Mouse (Mus musculus): ENCODE measurements around the gene Ephb2. TPM values are rescaled to one million over a fixed set of nuclear protein-coding genes. Genes with fewer than 3 reads are reported as not detected.

The Ephb2 gene
- polyA plus RNA-seq, 1 experiment from 2014 or later: 33.7 TPM

DNA sequence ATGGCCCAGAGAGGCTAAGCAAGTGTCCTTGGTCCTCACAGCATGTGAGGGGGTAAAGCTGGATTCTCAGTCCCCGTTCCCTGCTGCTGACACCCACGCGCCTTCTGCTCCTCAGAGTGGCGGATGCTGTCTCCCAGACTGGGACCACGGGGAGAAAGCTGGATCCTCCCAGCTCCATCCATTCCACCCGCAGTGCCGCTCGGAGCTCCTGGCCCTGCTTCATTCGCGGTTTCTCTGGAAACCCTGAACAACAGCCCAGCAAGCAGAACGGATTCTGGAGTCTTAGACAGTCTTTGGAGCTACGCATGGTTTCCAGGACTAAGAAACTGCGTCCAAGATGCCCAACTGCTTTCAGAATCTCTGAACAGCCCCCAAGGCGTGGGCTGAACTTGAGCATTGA lies 93.9 kb downstream of the Ephb2 start:
- no peaks in the 10 kb centered on the region for H3K9me3 ChIP-seq (ENCODE audit: control insufficient read depth, low read length)
- no peak overlapping the region for H3K4me3 ChIP-seq (ENCODE audit: low read depth, low read length)
- WGBS: 53% methylated on average over 14 of the region's 14 CpGs
- DNase-seq (ENCODE audit: low spot score, missing footprints): no peak
- H3K9ac ChIP-seq (ENCODE audit: low read length): peak overlapping the region; percentile 44
- H3K27me3 ChIP-seq (ENCODE audit: control insufficient read depth, insufficient read depth, low read length): no peaks in the 10 kb centered on the region
- peaks cover 62% of the 10 kb centered on the region for H3K4me1 ChIP-seq (ENCODE audit: control insufficient read depth, insufficient read depth, low read length)
- H3K4me2 ChIP-seq: no peak overlapping the region
- no peak for ATAC-seq (ENCODE audit: low FRiP score)
- peak overlapping the region; percentile 57 for H3K27ac ChIP-seq (ENCODE audit: low read depth, low read length)
- H3K36me3 ChIP-seq (ENCODE audit: control insufficient read depth, insufficient read depth, low read length): no peaks in the 10 kb centered on the region

DNA sequence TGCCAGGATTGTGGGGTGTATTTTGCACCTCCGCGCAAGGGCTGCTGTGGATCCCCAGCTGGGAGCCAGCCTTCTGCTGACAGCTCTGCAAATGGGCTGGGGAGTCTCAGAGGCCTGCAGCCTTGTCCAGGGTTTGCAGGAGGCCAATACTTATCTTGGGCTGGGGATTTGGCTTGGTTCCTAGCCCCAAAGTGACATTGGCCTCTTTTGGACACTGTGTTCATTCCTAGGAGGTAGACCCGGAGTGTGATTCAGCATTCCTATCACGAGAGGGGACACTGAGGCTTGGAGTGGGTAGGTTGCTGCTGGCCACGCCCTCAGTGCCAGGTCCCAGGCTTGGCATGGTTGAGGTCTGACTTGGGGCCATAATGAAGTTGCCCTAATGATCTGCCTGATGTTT lies 94.8 kb downstream of the Ephb2 start:
- Histone ChIP-seq H3K4me1 (ENCODE audit: control insufficient read depth, insufficient read depth, low read length) (peaks cover 61% of the 10 kb centered on the region), H3K9me3 (ENCODE audit: control insufficient read depth, low read length) (no peaks in the 10 kb centered on the region), H3K4me2 (no peak overlapping the region), H3K36me3 (ENCODE audit: control insufficient read depth, insufficient read depth, low read length) (no peaks in the 10 kb centered on the region), H3K27ac (ENCODE audit: low read depth, low read length) (no peak overlapping the region), H3K9ac (ENCODE audit: low read length) (no peak overlapping the region), H3K4me3 (ENCODE audit: low read depth, low read length) (no peak overlapping the region), H3K27me3 (ENCODE audit: control insufficient read depth, insufficient read depth, low read length) (no peaks in the 10 kb centered on the region)
- 92% methylated on average over 5 of the region's 5 CpGs for WGBS
- ATAC-seq (ENCODE audit: low FRiP score): no peak
- DNase-seq (ENCODE audit: low spot score, missing footprints): no peak

DNA sequence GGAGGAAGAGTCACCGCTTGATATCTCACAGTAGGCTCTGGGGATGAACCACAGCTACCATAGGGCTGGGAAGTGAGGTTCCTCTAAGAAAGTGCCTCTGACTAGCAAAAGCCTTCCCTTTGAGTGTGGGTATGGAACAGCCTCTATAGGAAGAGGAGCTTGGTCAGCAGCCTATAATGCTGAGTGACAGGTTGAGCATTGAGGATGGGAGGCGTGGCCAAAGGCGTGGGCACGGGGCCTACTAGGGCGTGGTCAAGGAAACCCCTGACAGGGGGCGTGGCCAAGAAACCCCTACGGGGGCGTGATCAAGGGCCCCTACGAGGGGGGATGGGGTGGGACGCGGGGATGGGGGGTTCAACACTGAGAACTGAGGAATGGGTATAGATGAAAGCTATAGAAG lies 96.6 kb downstream of the Ephb2 start:
- Histone ChIP-seq H3K27ac (ENCODE audit: low read depth, low read length) (no peak overlapping the region; the same call in 1 of the 2 replicates), H3K4me2 (peak overlapping the region; percentile 2; the same call in 1 of the 2 replicates), H3K9ac (ENCODE audit: low read length) (no peak overlapping the region), H3K27me3 (ENCODE audit: control insufficient read depth, insufficient read depth, low read length) (no peaks in the 10 kb centered on the region), H3K9me3 (ENCODE audit: control insufficient read depth, low read length) (no peaks in the 10 kb centered on the region), H3K36me3 (ENCODE audit: control insufficient read depth, insufficient read depth, low read length) (no peaks in the 10 kb centered on the region), H3K4me1 (ENCODE audit: control insufficient read depth, insufficient read depth, low read length) (peaks cover 63% of the 10 kb centered on the region), H3K4me3 (ENCODE audit: low read depth, low read length) (no peak overlapping the region)
- DNase-seq (ENCODE audit: low spot score, missing footprints) (peak; percentile 95), ATAC-seq (ENCODE audit: low FRiP score) (peak; percentile 77)
- WGBS: 10% methylated on average over 11 of the region's 11 CpGs

DNA sequence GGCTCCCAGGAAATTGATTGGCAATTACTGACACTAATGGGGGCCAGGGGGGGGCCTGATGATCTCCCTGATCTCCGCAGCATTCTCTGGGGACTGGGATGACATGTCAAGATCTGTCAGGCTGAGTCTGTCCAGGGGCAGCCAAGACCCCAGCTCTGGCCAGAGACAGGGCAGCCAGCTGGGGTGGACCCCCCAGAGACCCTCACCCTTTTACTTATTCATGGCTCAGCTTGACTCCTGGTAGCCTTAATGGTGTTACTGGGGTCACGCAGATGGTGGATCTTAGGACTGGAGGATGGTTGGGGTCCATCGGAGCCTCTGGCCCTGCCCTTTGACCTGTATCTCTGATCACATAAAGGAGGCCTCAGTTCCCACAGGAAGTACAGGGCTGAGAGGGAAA lies 97.5 kb downstream of the Ephb2 start:
- no peaks in the 10 kb centered on the region for H3K27me3 ChIP-seq (ENCODE audit: control insufficient read depth, insufficient read depth, low read length)
- DNase-seq (ENCODE audit: low spot score, missing footprints) (no peak), ATAC-seq (ENCODE audit: low FRiP score) (peak; percentile 39)
- 35% methylated on average over 3 of the region's 3 CpGs for WGBS
- no peak overlapping the region for H3K4me3 ChIP-seq (ENCODE audit: low read depth, low read length)
- no peak overlapping the region for H3K9ac ChIP-seq (ENCODE audit: low read length)
- peaks cover 63% of the 10 kb centered on the region for H3K4me1 ChIP-seq (ENCODE audit: control insufficient read depth, insufficient read depth, low read length)
- no peaks in the 10 kb centered on the region for H3K36me3 ChIP-seq (ENCODE audit: control insufficient read depth, insufficient read depth, low read length)
- H3K27ac ChIP-seq (ENCODE audit: low read depth, low read length): peak overlapping the region; percentile 45; the same call in 1 of the 2 replicates
- H3K4me2 ChIP-seq: no peak overlapping the region
- H3K9me3 ChIP-seq (ENCODE audit: control insufficient read depth, low read length): no peaks in the 10 kb centered on the region

DNA sequence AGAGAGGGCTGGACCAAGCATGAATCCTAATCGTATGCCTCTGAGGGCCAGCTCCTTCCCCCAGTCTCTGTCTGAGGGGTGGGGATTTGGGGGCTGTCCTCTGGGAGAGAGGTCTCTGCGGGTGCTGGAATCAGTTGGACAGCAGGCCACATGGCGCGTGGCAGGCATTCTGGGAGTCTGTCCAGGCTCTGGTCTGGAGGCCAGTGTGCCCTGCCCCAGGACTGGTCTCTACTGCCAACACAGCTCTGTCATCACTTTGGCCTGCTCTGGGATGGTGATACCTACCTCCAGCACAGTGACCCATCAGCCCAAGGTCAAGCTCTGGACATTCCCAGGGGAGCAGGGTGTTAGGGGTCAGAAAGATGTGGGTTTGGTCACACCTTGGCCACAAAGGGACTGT lies 99.9 kb downstream of the Ephb2 start:
- Histone ChIP-seq H3K4me3 (ENCODE audit: low read depth, low read length) (no peak overlapping the region), H3K9me3 (ENCODE audit: control insufficient read depth, low read length) (no peaks in the 10 kb centered on the region), H3K27me3 (ENCODE audit: control insufficient read depth, insufficient read depth, low read length) (no peaks in the 10 kb centered on the region), H3K4me1 (ENCODE audit: control insufficient read depth, insufficient read depth, low read length) (peaks cover 57% of the 10 kb centered on the region), H3K9ac (ENCODE audit: low read length) (no peak overlapping the region), H3K4me2 (no peak overlapping the region), H3K36me3 (ENCODE audit: control insufficient read depth, insufficient read depth, low read length) (no peaks in the 10 kb centered on the region), H3K27ac (ENCODE audit: low read depth, low read length) (no peak overlapping the region)
- DNase-seq (ENCODE audit: low spot score, missing footprints) (no peak), ATAC-seq (ENCODE audit: low FRiP score) (no peak)
- 69% methylated on average over 4 of the region's 4 CpGs for WGBS

DNA sequence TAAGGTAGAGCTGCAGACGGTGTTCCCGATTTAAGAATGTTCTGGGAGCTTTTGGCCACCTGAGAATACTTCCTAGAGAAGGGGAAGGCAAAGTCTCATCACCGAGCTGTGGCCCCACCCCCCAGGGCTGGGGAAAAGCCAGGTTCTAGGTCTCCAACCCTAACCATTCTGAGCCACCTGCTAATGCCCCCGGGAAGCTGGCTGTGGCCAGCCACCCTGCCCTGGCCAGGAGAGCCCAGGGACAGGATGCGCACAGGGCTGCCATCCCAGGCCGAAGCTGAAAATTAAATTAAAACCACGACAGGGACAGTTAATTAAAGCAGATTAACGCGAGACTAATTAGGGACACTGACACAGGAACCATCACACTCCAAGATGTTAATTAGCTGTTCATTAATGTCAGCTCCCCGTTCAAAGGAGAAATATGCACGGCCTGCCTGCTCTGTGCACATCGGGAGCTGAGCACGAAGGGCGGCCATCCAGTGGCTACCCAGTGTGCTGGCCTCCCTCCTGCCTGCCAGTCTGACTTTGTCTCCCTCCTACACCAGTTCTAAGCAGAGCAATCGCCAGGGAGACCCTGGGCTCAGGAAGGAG lies 101.5 kb downstream of the Ephb2 start:
- WGBS: 72% methylated on average over 15 of the region's 15 CpGs
- no peak for DNase-seq (ENCODE audit: low spot score, missing footprints)
- ATAC-seq (ENCODE audit: low FRiP score): no peak

DNA sequence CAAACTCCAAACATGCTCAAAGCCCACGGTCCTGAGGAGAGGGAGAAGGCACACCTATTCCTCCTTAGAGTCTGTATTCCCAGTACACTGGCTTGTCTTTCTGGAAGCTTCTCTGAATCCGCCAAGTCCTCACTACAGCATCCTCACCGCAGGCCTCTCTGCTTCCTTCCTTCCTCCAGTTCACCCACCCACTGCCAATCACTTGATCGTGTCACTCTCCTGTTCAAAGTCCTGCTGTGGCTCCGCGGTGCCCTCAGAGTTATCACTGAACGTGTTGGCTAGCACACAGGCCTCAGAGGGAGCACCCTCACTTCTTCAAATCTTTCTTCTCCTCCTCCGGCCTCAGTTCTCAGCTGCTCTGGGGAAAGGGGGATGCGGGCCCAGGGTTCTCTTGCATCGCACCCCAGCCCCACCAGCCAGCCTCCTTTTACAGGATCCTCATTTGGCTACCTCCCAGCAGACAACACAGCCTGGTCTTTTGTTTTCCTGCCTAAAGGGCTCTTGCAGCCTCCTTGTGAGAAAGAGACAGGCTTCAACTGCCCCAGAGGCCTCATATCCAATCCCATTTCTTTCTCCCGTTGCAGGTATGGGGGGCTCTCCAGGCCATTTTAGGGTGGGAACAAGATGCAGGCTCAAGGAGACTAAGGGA lies 102.4 kb downstream of the Ephb2 start:
- Histone ChIP-seq H3K27me3 (ENCODE audit: control insufficient read depth, insufficient read depth, low read length) (no peaks in the 10 kb centered on the region), H3K9me3 (ENCODE audit: control insufficient read depth, low read length) (no peaks in the 10 kb centered on the region), H3K4me1 (ENCODE audit: control insufficient read depth, insufficient read depth, low read length) (peaks cover 37% of the 10 kb centered on the region), H3K36me3 (ENCODE audit: control insufficient read depth, insufficient read depth, low read length) (no peaks in the 10 kb centered on the region), H3K4me3 (ENCODE audit: low read depth, low read length) (no peak overlapping the region), H3K9ac (ENCODE audit: low read length) (peak overlapping the region; percentile 28; the same call in 1 of the 2 replicates), H3K27ac (ENCODE audit: low read depth, low read length) (peak overlapping the region; percentile 32), H3K4me2 (no peak overlapping the region)
- DNase-seq (ENCODE audit: low spot score, missing footprints) (no peak), ATAC-seq (ENCODE audit: low FRiP score) (no peak)
- 34% methylated on average over 11 of the region's 11 CpGs for WGBS

More for the DNA sequence above, 101.5 kb downstream of the Ephb2 start:
- Histone ChIP-seq H3K4me2 (no peak overlapping the region), H3K4me3 (ENCODE audit: low read depth, low read length) (no peak overlapping the region), H3K9ac (ENCODE audit: low read length) (peak overlapping the region; percentile 28; the same call in 1 of the 2 replicates), H3K27ac (ENCODE audit: low read depth, low read length) (0 out of 2 replicates have a peak overlapping the region, but pooled peaks have one; percentile 15), H3K36me3 (ENCODE audit: control insufficient read depth, insufficient read depth, low read length) (no peaks in the 10 kb centered on the region), H3K27me3 (ENCODE audit: control insufficient read depth, insufficient read depth, low read length) (no peaks in the 10 kb centered on the region), H3K4me1 (ENCODE audit: control insufficient read depth, insufficient read depth, low read length) (peaks cover 46% of the 10 kb centered on the region), H3K9me3 (ENCODE audit: control insufficient read depth, low read length) (no peaks in the 10 kb centered on the region)

DNA sequence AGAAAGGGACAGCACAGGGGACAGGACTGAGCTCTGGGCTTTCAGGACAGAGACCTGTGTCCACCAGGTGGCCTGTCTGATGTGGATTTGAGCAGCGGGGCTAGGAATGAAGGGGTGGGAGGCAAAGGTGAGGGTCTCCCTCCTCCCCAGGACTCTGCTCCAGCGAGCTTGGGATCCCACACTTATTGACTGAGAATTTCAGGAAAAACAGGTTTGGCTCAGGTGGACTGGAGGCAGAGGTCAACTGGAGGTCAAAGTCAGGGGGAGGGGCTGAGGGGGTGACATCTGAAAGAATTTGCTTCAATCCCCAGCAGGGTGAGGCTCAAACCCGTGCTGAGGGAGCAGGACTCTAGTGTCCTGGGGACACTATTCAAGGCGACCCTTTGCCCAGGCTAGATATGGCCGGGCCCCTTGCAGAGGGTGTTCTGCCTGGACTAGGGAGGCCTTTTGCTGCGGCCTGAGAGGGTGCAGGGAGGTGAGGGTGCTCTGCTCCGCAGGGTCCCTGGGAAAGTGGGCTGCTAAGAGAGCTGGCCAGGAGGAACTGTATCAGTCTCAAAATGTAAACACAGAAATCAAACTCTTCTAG lies 103.2 kb downstream of the Ephb2 start:
- no peak for DNase-seq (ENCODE audit: low spot score, missing footprints)

DNA sequence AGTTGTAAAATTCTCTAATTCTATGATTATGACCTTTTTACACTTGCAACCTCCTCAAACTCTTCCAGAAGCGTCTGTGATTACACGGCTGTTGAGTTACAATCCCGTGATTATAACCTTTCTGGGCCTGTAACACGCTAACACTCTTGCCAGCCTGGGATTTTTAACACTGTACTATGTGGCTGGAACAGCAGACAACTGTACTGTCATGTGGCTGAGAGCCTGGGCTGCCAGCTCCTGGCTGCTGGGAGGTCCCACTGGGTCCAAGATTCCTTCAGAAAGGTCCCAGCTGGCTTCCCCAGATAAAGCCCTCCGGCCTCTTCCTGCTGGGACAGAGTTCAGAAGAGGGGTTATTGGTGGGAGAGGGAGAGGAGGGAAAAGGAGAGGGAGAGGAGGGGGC lies 104.0 kb downstream of the Ephb2 start:
- Histone ChIP-seq H3K27ac (ENCODE audit: low read depth, low read length) (no peak overlapping the region), H3K4me1 (ENCODE audit: control insufficient read depth, insufficient read depth, low read length) (peaks cover 40% of the 10 kb centered on the region), H3K36me3 (ENCODE audit: control insufficient read depth, insufficient read depth, low read length) (no peaks in the 10 kb centered on the region), H3K4me3 (ENCODE audit: low read depth, low read length) (no peak overlapping the region), H3K4me2 (no peak overlapping the region), H3K9me3 (ENCODE audit: control insufficient read depth, low read length) (no peaks in the 10 kb centered on the region), H3K9ac (ENCODE audit: low read length) (no peak overlapping the region), H3K27me3 (ENCODE audit: control insufficient read depth, insufficient read depth, low read length) (no peaks in the 10 kb centered on the region)
- DNase-seq (ENCODE audit: low spot score, missing footprints): no peak
- ATAC-seq (ENCODE audit: low FRiP score): no peak
- 73% methylated on average over 5 of the region's 5 CpGs for WGBS

More for the DNA sequence above, 103.2 kb downstream of the Ephb2 start:
- no peak overlapping the region; the same call in 1 of the 2 replicates for H3K27ac ChIP-seq (ENCODE audit: low read depth, low read length)
- ATAC-seq (ENCODE audit: low FRiP score): 0 out of 2 replicates have a peak, but pooled peaks have one; percentile 38
- 51% methylated on average over 7 of the region's 7 CpGs for WGBS
- H3K4me2 ChIP-seq: no peak overlapping the region
- H3K9ac ChIP-seq (ENCODE audit: low read length): no peak overlapping the region
- no peaks in the 10 kb centered on the region for H3K36me3 ChIP-seq (ENCODE audit: control insufficient read depth, insufficient read depth, low read length)
- H3K27me3 ChIP-seq (ENCODE audit: control insufficient read depth, insufficient read depth, low read length): no peaks in the 10 kb centered on the region
- H3K9me3 ChIP-seq (ENCODE audit: control insufficient read depth, low read length): no peaks in the 10 kb centered on the region
- H3K4me1 ChIP-seq (ENCODE audit: control insufficient read depth, insufficient read depth, low read length): peaks cover 35% of the 10 kb centered on the region
- no peak overlapping the region for H3K4me3 ChIP-seq (ENCODE audit: low read depth, low read length)

Data from midbrain, embryonic 11.5 days (tissue).